Mouse (Mus musculus): Measurements from ENCODE around the gene Cyp2ab1.
A peak's percentile ranks its signal among the peaks of the same experiment; 100 is the strongest.
"Not testable (repeated sequence)": the region's sequence is repeated elsewhere in the genome, so short reads cannot be mapped to it uniquely, and the experiment has no call there.

Gene Cyp2ab1

DNA sequence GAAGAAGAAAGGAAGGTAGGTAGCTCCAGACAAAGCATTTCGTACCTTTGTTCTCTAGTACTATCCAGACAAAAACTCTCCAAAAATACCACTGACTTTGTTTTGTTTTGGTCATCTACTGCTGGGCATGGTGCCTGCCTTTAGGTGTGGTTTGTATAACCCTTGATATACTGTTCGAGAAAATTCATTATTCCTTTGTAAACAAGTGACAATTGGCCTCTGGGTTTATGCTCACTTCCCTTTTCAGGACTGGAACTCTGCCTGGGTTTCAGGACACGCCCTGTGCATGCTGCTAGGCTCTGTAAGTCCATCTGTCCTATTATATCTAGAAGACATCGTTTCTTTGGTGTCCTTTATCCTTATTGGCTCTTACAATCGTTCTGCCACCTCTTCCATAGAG is at the start of gene Cyp2ab1:
Gene Cyp2ab1 (minus strand): TSS at position 119 of the 400 bp plus-strand sequence.
- peak; percentile 56 for DNase-seq (ENCODE audit: extremely low read depth, low read depth)

DNA sequence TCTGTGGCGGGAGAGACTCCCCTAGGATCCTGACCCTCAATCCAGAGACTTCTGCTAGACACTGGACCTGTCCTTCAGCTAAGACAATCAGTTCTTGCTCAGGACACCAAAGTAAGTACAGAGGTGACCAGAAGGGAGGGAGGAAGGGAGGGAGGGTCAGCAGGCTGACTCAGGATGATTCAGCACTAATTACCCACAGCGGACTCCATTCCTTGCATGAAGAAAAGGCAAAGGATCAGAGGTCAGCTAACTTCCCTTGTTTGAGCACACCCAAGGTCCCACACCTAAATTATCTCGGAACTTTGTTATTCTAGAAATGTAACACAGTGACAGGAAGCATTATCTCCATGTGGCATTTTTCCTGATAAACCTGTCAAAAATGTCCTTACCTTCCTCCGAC is 46.5 kb upstream of the Cyp2ab1 start:
- DNase-seq (ENCODE audit: extremely low read depth, low read depth), result no peak

DNA sequence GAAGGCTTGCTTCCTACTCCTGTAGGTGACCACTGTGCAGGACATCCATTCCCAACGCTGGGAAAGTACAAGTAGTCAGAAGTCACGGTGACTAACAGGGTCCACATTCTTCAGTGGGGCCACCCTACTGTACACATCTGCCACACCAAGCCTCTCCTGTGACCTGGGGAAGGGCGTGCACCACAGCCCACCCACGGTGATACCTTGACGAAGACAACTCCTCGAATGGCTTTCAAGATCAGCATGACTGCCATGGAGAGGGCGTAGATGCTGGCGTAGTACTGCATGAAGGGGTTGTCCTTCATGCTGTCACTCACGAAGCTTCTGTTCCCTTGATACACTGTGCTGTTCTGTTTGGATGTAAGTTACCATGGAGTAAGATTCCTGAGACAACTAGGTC is 43.0 kb upstream of the Cyp2ab1 start:
- DNase-seq (ENCODE audit: extremely low read depth, low read depth), result no peak

- DNase-seq (ENCODE audit: extremely low read depth, low read depth), result no peak
These were observed 36.9 kb upstream of the Cyp2ab1 start for GRCm38 (mm10) chr16:20362121-20362520.

DNA sequence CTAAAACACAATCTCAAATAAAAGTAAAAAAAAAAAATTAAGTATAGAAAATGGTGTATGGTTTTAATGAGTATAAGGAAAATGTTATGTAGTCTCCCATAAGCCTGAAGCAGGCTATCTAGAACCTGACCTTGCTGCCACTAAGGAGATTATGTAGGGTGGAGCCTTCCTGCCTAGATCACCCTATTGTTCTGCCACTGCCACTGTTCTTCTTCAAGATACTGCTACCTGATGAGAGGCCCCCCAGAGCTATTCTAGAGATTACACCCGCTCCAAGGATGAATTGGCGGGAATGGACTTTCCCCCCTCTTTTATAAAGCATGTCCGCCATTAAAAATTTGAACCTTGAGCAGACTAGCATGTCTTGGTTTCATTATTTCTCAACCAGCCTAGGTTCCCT is 36.3 kb upstream of the Cyp2ab1 start:
- DNase-seq (ENCODE audit: extremely low read depth, low read depth), result not testable (repeated sequence)

DNA sequence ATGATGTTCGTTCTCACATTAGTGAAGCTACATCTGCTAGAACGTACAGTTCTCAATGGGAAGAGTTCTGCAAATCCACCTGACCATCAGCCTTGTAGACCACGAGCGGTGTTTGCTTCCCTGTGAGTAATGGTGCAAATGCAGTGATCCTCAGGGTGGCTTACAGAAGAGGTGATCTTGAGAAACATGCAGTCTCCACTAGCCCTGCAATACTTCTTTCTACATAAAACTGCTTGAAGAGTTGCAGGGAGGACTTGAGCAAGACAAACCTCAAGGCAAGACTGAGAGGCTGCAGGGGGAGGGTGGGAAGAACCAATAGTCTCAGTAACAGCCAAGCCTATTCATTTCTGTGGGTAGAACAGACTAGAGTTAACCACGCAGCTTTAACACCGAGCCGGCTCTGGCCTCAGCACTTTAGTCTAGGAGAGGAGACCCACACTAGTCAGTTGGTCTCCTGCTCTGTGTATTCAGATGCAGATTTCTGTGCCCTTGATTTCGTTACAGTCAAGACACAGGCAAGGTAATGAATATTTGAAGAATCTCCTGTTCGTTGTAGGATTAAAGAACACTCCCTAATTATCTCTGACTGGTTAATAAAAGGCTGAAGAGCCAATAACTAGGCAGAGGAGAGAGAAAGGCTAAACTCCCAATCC is 34.6 kb upstream of the Cyp2ab1 start:
- no peak for DNase-seq (ENCODE audit: extremely low read depth, low read depth)

DNA sequence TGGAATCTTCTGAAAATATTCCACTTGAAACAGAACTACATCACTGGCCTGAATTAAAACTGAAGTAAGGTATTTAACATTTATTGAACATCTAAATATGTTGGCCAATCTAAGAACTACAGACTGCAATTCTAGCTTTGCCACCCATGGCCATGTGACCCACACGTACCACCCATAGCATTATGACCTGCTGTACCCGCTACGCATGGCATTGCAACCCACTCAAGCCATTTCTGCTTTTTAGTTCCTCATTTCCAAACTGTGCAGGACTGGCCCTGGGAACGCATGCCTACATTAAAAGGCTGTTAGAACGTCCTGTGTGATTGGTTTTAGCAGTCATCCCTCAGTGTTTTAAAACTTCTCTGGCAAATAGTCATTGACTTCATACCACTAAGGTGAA is 32.6 kb upstream of the Cyp2ab1 start:
- peak; percentile 28 for DNase-seq (ENCODE audit: extremely low read depth, low read depth)

- no peak for DNase-seq (ENCODE audit: extremely low read depth, low read depth)
These were observed 29.6 kb upstream of the Cyp2ab1 start for GRCm38 (mm10) chr16:20354762-20355161.

DNA sequence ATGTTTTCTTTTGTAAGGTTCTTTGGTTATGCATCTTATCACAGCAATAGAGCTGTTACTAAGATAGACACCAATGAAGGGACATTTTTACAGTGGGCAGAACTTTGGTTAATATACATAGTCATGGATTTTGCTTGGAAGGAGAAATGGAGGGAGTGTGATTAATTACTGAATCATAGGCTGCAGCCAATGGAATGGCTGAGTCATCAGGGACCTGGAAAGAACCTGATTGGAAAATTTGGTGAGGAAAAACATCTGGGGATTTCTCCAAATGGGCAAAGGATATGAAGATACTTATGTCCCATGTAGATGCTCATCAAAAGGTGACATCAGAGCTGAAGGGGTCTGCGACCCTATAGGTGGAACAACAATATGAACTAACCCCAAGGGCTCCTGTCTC is 28.8 kb upstream of the Cyp2ab1 start:
- no peak for DNase-seq (ENCODE audit: extremely low read depth, low read depth)

DNA sequence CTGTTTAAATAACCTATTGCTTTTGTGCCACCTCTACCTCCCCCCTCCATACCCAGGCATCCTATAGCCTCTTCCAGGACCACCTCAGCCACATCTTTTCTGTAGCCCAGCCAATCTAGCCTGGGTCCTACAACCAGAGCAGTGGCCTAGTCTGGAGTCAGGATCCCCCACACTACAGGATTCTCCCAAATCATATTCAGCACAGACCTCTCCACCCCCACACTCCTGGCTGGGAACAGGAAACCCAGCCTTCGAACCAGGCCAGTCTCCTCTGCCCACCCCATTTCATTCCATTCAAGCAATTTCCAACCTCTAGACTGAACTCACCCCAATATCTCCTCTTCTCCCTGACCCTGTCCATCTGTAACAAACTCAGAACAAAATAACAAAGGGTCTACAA is 20.3 kb upstream of the Cyp2ab1 start:
- no peak for DNase-seq (ENCODE audit: extremely low read depth, low read depth)

GRCm38 (mm10) chr16:20338616-20339015 is 13.4 kb upstream of the Cyp2ab1 start:
- DNase-seq (ENCODE audit: extremely low read depth, low read depth), result no peak

DNA sequence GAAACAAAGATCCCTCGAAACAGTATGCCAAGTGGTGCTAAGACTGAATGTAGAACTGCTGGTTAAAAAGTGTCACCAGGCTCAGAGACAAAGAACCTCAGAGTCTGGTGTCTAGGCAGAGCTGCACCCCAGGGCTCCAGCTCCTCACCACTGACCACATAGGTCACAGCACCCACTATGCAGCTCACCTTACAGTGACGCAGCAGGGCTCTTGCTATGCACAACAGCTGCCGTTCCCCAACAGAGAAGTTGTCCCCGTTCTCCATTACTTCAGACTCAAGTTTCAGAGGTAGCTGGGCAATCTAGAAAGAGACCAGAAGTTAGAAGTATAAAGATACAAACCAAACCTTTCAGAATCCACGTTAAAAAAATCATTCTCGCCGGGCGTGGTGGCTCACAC is 9.7 kb upstream of the Cyp2ab1 start:
- DNase-seq (ENCODE audit: extremely low read depth, low read depth), result no peak

- DNase-seq (ENCODE audit: extremely low read depth, low read depth), result no peak
These were observed 3.1 kb upstream of the Cyp2ab1 start for GRCm38 (mm10) chr16:20328306-20328705.

DNA sequence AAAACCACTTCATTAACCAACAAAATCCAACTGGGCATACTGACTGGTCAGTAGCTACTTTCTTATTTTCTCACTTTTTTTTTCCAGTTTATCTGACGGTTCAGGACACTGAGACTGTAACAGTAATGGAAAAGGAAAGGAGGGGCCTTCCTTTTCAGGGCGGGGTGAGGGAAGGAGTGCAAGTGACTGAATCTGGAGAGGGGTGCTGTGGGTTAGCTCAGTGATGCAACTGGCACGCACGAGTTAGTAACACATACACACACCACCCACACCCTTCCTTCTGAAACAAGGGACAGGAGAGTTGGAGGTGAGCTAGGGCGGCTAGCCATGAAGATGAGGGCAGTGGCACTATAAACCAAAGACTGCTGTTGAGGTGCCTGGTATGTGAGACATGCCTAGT is 1.3 kb downstream of the Cyp2ab1 start:
- DNase-seq (ENCODE audit: extremely low read depth, low read depth), result no peak

GRCm38 (mm10) chr16:20322274-20322673 is 2.9 kb downstream of the Cyp2ab1 start:
- no peak for DNase-seq (ENCODE audit: extremely low read depth, low read depth)

DNA sequence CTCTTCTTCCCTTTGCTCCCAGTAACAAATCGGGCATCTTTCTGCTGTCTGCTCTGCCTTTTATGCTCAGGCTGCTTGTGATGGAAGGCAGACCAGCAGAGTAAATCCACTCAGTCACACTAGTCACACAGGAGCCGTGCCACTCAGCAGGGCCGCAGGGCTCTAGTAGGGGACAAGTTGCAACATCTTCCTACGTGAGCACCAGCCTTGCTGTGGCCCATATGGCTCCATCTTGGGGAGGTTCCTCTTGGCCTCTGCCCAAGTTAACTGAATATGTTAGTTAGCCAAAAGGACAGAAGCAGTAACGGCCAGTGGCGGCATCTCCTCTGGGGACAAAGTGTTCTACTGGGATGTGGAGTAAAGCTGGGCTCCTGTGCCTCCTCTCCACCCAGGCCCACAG is 8.4 kb downstream of the Cyp2ab1 start:
- no peak for DNase-seq (ENCODE audit: extremely low read depth, low read depth)

DNA sequence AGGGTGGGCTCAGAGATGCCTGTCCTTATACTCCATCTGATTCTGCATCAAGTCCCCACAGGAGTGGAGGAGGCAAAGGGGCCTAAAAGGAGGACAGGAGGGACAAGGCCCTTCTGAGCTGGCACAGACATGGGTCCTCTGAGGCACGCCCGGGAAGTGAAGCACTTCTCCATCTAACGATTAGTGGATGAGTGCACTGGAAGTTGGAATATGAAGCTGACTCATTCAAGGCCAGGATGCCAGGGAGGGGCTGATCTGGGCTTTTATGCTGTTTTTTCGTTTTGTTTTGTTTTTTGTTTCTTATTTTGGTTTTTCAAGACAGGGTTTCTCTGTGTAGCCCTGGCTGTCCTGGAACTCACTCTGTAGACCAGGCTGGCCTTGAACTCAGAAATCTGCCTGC is 9.9 kb downstream of the Cyp2ab1 start:
- DNase-seq (ENCODE audit: extremely low read depth, low read depth), result no peak

GRCm38 (mm10) chr16:20312272-20312671 is 12.9 kb downstream of the Cyp2ab1 start:
- no peak for DNase-seq (ENCODE audit: extremely low read depth, low read depth)

GRCm38 (mm10) chr16:20301770-20302649 is 23.2 kb downstream of the Cyp2ab1 start, which contains the start of gene Parl:
Gene Parl (minus strand): TSS chr16:20302387.
- DNase-seq (ENCODE audit: extremely low read depth, low read depth), result peak; percentile 97

DNA sequence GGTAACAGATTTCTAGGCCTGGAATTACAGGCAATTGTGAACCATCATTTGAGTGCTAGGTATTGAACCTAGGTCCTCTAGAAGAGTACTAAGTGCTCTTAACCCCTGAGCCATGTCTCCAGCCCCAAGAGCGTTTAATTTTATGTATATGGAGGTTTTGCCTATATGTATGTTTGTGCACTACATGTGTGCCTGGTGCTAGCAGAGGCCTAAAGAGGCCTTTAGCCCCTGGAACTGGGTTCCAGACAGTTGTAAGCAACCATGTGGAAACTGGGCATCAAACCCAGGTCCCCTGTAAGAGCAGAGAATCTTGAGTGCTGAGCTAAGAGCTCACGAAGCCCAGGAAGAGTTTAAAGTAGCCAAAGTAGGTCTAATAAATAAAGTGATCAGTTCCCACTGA is 25.1 kb downstream of the Cyp2ab1 start:
- DNase-seq (ENCODE audit: extremely low read depth, low read depth), result no peak

DNA sequence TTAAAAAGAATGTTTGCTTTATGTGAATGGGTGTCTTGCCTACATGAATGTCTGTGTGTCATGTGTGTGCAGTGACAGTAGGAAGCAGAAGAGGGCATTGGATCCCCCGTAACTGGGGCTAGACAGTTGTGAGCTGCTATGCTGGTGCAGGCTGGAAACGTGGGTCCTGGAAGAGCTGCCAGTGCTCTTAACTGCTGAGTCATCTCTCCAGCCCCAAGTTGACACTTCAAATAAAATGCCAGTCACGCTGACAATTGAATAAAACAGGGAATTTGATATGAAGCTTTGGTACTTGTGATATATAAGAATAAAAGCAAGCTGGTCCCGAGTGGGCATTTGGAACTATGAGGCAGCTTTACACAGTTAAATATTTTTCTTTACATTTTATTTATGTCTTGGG is 45.0 kb downstream of the Cyp2ab1 start:
- DNase-seq (ENCODE audit: extremely low read depth, low read depth), result no peak

DNA sequence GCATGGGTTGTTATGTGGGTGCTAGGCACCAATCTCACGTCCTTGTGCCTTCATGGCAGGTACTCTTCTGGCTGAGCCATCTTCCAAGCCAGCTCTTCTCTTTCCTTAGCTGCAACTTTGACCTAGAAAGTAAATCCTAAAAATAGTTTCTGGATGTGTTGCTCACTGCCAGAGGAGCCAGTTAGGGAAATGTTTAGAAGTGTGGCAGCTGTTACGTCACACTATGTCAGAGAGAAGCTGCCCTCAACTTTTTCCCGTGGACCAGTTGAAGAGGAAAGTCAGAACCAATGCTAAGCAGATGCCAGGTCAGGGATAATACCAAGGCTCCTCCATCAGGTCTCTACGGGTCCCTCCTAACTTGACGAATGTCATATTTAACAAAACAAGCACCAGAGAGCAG is 45.8 kb downstream of the Cyp2ab1 start:
- no peak for DNase-seq (ENCODE audit: extremely low read depth, low read depth)

DNA sequence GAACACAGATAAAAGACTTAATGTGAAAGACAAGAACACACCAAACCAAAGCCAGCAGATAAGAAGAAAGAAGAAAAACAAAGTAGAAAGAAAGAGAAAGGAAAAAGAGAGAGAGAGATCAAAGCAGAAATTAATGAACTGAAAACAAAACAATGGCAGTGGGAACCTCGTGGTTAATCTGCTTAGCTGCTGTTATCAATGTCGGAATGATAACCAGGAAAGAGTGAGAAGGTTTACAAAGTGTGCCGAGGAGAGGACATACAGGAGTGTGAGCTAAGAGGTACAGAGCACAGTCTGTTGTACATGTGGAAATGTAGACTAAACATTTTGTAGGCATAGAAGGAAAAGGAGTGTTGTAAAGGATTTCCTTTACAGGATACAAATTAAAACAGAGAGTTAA is 52.2 kb downstream of the Cyp2ab1 start:
- DNase-seq (ENCODE audit: extremely low read depth, low read depth), result no peak
